Mouse (Mus musculus): ENCODE results near the gene Acsbg1.

The Acsbg1 gene

GRCm38 (mm10) chr9:54671962-54672361 lies 10.3 kb upstream of the Acsbg1 start:
- DNase-seq (ENCODE audit: low spot score in 2 of 2) = no peak

- no peak for DNase-seq (ENCODE audit: low spot score in 2 of 2)
These were observed 6.8 kb upstream of the Acsbg1 start for GRCm38 (mm10) chr9:54668455-54668854.

GRCm38 (mm10) chr9:54666116-54666515 lies 4.4 kb upstream of the Acsbg1 start:
- no peak for DNase-seq (ENCODE audit: low spot score in 2 of 2)

GRCm38 (mm10) chr9:54664358-54664757 lies 2.7 kb upstream of the Acsbg1 start:
- no peak for DNase-seq (ENCODE audit: low spot score in 2 of 2)

GRCm38 (mm10) chr9:54658773-54659172 lies 2.9 kb downstream of the Acsbg1 start:
- no peak for DNase-seq (ENCODE audit: low spot score in 2 of 2)

GRCm38 (mm10) chr9:54656402-54656801 lies 5.3 kb downstream of the Acsbg1 start:
- DNase-seq (ENCODE audit: low spot score in 2 of 2) = no peak

GRCm38 (mm10) chr9:54655846-54656245 lies 5.8 kb downstream of the Acsbg1 start:
- DNase-seq (ENCODE audit: low spot score in 2 of 2) = no peak

GRCm38 (mm10) chr9:54652778-54653177 lies 8.9 kb downstream of the Acsbg1 start:
- DNase-seq (ENCODE audit: low spot score in 2 of 2) = no peak

GRCm38 (mm10) chr9:54649360-54649759 lies 12.3 kb downstream of the Acsbg1 start:
- no peak for DNase-seq (ENCODE audit: low spot score in 2 of 2)

- no peak for DNase-seq (ENCODE audit: low spot score in 2 of 2)
These were observed 14.2 kb downstream of the Acsbg1 start for GRCm38 (mm10) chr9:54647456-54647855.

- DNase-seq (ENCODE audit: low spot score in 2 of 2) = no peak
These were observed 15.4 kb downstream of the Acsbg1 start for GRCm38 (mm10) chr9:54646252-54646651.

- no peak for DNase-seq (ENCODE audit: low spot score in 2 of 2)
These were observed 16.1 kb downstream of the Acsbg1 start for GRCm38 (mm10) chr9:54645530-54645929.

GRCm38 (mm10) chr9:54643179-54643578 lies 18.5 kb downstream of the Acsbg1 start:
- DNase-seq (ENCODE audit: low spot score in 2 of 2) = no peak

- no peak for DNase-seq (ENCODE audit: low spot score in 2 of 2)
These were observed 19.1 kb downstream of the Acsbg1 start for GRCm38 (mm10) chr9:54642556-54642955.

GRCm38 (mm10) chr9:54642149-54642548 lies 19.5 kb downstream of the Acsbg1 start:
- DNase-seq (ENCODE audit: low spot score in 2 of 2) = no peak

GRCm38 (mm10) chr9:54641548-54641947 lies 20.1 kb downstream of the Acsbg1 start:
- no peak for DNase-seq (ENCODE audit: low spot score in 2 of 2)

GRCm38 (mm10) chr9:54639192-54639591 lies 22.5 kb downstream of the Acsbg1 start:
- DNase-seq (ENCODE audit: low spot score in 2 of 2) = no peak

GRCm38 (mm10) chr9:54637510-54638314 lies 24.0 kb downstream of the Acsbg1 start:
- DNase-seq (ENCODE audit: low spot score in 2 of 2) = no peak

GRCm38 (mm10) chr9:54633401-54633800 lies 28.3 kb downstream of the Acsbg1 start:
- no peak for DNase-seq (ENCODE audit: low spot score in 2 of 2)

GRCm38 (mm10) chr9:54630905-54631304 lies 30.8 kb downstream of the Acsbg1 start:
- no peak for DNase-seq (ENCODE audit: low spot score in 2 of 2)

- DNase-seq (ENCODE audit: low spot score in 2 of 2) = no peak
These were observed 31.9 kb downstream of the Acsbg1 start for GRCm38 (mm10) chr9:54629613-54630261.

GRCm38 (mm10) chr9:54628752-54629151 lies 32.9 kb downstream of the Acsbg1 start:
- DNase-seq (ENCODE audit: low spot score in 2 of 2) = no peak

- no peak for DNase-seq (ENCODE audit: low spot score in 2 of 2)
These were observed 34.4 kb downstream of the Acsbg1 start for GRCm38 (mm10) chr9:54627240-54627639.

Measured in spleen, postnatal 14 days (tissue).